Mouse (Mus musculus): ENCODE measurements around the gene Gm14296.
"Not testable (repeated sequence)": the region's sequence is repeated elsewhere in the genome, so short reads cannot be mapped to it uniquely, and the experiment has no call there.

The Gm14296 gene

DNA sequence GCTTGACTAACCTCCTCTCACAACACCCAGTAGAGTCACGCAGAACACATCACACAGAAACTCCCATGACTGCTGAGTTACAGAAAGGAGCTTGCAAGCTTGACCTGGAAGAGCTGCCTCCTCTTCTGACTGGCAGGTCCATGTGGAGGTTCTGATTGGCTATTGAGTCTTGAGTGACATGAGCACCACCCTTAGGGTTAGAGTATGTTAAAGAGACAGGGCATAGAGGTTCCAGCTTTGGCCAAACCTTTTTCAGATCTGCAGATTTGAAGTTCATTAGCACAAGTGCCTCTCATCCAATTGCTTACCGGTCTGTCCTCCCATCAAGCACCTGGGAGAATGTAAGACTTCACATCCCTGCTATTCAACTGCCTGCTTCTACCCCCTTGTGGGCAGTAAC, at the start of gene Gm14296:
TSS of gene Gm14296 (minus strand) at position 101 of the 400 bp plus-strand sequence.
- not testable (repeated sequence) for DNase-seq

- not testable (repeated sequence) for DNase-seq
Observed at GRCm38 (mm10) chr2:176905464-176905863, 22.1 kb downstream of the Gm14296 start.

Data from cerebellum, postnatal 25 days (tissue).